Mouse (Mus musculus) central nervous system, embryonic 18 days (tissue): Measurements from ENCODE around the gene C1qtnf2. TPM values are rescaled to one million over a fixed set of nuclear protein-coding genes. Genes with fewer than 3 reads are reported as not detected.

ENCODE experiments used
- polyA plus RNA-seq: library from polyadenylated mRNA; depleted of rRNA; stranded (reverse); fragments of >200 nt; gene quantifications from 2 replicates; pipeline ENCODE4 v1.2.3, GENCODE M21; 2012; rRNA removed

The C1qtnf2 gene
- polyA plus RNA-seq: 11.7 and 13.6 TPM in 2 replicates

GRCm38 (mm10) chr11:43474225-43474774, at the start of gene C1qtnf2:
Gene C1qtnf2 (plus strand): TSS chr11:43474276.

GRCm38 (mm10) chr11:43425824-43426413, 48.2 kb upstream of the C1qtnf2 start, which contains the start of gene Pttg1:
Gene Pttg1 (minus strand): TSS chr11:43426251.

DNA sequence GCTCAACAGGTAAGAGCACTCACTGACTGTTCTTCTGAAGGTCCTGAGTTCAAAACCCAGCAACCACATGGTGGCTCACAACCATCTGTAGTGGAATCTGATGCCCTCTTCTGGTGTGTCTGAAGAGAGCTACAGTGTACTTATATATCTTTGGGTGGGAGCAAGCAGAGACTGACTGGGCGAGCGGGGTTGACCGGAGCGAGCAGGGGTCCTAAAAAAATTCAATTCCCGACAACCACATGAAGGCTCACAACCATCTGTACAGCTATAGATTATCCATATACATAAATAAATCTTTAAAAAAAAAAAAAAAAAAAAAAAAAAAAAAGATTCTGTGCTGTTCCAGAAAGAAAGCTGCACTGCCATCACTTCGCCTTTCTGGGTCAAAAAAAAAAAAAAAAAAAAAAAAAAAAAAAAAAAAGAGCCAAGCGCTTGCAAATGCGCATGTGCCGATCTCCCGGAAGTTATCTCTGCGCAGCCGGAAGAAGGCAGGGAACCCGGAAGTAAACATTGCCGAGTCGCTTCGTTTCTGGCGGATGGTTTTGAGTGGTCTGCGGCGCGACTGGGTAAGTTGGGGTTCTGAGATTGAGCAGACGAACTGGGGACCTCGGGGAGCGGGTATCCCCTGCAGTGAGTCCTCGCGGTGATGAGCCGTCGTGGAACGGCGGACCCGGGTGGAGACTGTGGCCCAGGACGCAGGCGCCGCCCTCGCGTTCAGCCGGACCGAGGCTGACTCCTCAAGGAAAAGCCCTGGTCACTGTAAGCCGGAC, 40.6 kb upstream of the C1qtnf2 start, which contains the start of gene Slu7:
TSS of gene Slu7 (plus strand) at position 491 of the 770 bp plus-strand sequence.

GRCm38 (mm10) chr11:43528683-43529499, 54.8 kb downstream of the C1qtnf2 start, which contains the start of gene Ccnjl:
Gene Ccnjl (plus strand): TSS chr11:43528784.

Other genes starting within 250 kb of the C1qtnf2 start
- 36.8 and 42.0 TPM in 2 replicates for gene Pttg1, start 48.0 kb upstream of the C1qtnf2 start, polyA plus RNA-seq
- 12.7 and 13.4 TPM in 2 replicates for gene Slu7, start 40.5 kb upstream of the C1qtnf2 start, polyA plus RNA-seq
- 3.0 TPM in 2 replicates for gene Ccnjl, start 54.5 kb downstream of the C1qtnf2 start, polyA plus RNA-seq
- 0.44 and 0.56 TPM in 2 replicates for gene 4933415A04Rik, start 112.8 kb downstream of the C1qtnf2 start, polyA plus RNA-seq
- not detected in 2 replicates for gene Fabp6, start 127.3 kb downstream of the C1qtnf2 start, polyA plus RNA-seq
- gene Pwwp2a, start 207.7 kb downstream of the C1qtnf2 start, polyA plus RNA-seq: 37.6 and 39.1 TPM in 2 replicates